Mouse (Mus musculus) Muller cell, postnatal 12 days (primary cell): ENCODE data around the gene Pde4d.

Experiments used
- DNase-seq: peaks from one replicate; pipeline ENCODE4 v3.0.0-alpha.2; 2015; ENCODE audit errors: inconsistent ontology term

The Pde4d gene

DNA sequence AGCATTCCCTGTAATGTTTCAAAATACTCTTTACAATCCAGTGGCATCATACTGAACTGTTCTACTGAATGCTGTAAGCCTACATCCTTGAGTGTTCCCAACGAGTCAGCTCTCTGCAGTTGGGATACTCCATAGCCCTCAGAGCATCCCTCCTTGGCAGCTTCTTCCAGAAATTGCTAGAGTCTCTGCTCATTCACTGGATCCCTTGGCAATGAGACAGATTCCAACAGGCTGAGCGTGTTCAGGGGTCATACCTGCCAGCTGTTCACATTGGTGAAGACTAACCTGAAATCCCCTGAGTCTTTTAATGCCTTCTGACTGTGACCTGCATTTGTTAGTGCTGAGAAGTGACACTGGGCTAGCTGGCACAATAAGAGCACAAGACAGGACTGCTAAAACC lies 1173.5 kb downstream of the Pde4d start:
- DNase-seq = no peak

DNA sequence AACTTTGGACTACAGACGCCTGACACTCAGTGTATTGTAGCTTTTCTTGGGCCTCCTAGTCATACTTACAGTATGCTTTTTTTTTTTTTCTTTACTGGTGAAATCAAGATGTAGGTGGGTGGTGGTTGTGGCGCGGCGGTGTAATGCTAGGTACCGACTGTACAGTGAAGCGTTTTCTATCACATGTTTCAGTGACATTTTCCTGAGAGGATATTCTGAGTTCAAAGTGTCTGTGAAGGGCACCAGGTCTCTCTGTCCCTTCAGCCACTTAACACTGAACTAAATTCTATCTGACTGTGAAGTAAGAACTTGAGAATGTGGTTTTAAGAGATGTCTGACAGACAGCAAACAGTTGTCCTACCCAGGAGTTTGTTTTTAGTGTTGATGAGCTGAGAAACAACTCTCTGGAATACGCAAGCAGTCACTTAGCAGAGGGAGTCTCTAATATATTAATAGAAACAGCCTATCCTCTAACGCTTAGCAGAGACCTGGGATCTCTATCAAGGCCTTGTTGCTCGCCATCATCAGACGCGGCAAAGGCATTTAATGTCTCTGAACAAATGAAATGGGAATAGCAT lies 1175.1 kb downstream of the Pde4d start:
- DNase-seq = no peak

DNA sequence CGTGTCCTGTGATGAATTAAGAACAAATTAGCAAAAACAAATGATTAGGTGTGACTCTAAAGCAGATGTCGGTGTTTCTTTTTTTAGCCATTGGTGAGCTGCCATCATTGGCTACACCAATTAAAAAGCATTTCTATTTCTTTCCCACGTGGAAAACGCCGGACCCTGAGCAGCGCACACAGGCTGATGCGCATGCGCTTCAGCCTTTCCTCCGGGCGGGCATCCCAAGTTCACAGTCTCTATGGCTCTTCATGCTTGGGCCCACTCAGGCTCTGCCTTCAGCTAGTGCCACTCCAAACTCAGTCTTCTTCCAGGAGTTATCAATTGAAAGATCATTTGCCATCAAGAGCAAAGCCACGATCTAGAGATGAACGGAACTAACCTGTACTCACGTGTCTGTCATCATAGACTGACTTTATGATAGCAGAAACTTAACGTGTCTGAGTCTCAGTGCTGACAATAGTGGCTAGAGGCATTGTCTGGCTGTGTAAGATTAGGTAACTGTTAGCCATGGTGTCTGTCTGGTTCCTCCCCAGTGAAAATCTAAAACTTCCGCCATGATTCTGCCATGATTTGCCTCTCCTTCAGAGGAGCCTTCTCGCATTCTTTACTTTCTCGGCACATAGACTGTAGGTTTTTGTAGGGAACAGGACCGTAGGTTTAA lies 1175.8 kb downstream of the Pde4d start:
- DNase-seq = no peak

DNA sequence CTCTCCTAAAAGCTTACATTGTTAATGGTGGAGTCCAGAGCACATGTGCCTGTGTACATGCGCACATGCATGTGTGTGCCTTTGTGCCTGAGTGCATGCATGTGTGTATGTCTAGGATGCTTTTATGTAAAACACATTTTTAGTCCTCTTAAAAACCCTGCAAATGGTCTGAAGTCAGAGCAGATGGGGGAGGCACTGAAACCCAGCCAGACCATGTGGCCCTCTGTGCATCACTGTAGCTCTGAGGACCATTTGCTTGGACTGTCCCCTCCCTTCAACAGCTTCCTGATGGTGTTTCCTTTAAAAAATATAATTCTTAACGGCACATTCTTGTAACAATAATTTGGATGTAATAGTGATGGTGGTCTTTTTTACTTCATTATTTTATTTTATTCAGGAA lies 1177.5 kb downstream of the Pde4d start:
- no peak for DNase-seq

DNA sequence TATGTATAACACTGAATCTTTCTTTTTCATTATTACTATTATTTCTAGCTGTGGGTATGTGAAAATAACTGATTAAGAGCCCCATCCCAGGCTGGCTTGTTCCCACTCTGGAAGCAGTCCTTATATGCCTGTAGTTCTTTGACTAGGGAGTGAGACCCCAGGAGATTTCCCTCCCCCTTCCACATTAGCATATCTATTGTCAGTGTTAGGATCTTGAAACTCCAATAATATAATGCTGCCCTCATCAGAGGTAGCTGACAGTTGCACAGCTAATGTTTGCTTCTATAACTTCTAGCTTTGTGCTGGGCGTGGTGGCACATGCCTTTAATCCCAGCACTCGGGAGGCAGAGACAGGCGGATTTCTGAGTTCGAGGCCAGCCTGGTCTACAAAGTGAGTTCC lies 1178.9 kb downstream of the Pde4d start:
- no peak for DNase-seq

DNA sequence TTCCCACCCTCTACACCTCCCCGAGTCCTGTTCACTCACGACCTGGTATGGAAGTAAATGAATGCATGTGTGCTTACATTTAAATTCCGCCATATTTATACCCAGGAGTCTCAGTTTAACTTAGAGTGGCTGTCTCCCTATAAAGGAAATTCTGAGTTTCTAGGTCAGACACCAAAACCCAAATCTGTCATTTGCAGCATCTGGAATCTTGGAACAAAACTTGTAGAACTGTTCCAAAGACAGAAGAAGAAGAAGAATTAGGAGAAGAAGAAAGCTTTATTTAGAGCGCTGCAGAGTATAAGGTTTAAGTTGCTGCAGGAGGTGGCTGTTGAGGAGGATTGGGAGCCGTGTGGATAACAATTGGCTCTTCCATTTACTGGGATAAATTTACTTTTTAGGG lies 1179.5 kb downstream of the Pde4d start:
- DNase-seq = no peak

DNA sequence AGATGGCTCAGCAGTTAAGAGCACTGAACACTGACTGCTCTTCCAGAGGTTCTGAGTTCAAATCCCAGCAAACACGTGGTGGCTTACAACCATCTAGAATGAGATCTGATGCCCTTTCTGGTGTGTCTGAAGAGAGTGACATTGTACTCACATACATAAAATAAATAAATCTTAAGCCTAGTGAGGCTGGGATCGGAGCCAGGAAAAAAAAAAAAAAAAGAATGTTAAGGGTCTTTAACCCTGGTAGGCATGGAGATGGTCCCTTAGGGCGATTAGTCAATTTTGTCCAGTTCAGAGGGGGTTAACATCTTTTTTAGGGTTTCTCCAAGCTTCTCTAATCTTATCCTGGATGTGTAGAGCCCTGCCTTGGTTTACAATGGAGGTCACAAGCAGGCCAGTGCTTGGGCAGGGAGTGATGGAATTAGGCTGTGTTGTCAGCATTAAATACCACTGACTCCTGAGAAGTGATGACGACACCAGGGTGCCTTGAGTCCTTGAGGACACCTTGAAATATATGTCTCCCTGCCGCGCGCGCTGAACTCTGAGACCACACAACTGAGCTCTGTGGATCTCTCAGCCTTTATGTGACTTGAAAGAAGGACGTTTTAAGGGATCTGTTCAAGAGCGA lies 1181.8 kb downstream of the Pde4d start:
- no peak for DNase-seq

DNA sequence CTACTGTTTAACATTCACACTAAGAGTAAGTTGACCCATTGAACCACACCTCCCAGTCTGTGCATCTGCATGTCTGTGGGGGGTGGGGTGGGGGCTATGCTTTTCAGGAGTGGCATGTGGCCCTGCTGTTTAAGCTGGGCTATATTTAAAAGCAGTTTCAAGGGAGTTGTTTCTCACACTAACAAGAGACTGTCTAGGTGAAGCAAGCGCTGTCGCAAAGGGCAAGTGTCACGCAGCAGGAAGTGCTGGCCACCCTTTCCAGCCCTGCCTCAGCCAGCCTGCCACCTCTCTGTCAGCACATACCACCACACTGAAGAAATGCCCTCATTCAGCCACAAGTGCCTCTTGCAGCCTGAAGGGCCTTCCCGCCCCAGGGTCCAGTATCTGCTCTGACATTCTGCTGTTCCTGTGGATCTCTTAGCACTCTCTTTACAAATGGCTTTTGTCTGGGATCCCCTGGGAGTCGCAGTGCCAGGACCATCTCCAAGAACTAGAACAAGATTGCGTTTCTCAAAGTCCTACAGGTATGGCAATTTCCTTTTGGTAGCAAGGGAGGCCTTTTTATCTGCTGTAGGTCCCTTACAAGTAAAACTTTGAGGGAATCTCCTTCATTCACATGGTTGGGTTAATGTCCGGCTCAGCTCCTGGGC lies 1182.8 kb downstream of the Pde4d start:
- peak; percentile 40 for DNase-seq

DNA sequence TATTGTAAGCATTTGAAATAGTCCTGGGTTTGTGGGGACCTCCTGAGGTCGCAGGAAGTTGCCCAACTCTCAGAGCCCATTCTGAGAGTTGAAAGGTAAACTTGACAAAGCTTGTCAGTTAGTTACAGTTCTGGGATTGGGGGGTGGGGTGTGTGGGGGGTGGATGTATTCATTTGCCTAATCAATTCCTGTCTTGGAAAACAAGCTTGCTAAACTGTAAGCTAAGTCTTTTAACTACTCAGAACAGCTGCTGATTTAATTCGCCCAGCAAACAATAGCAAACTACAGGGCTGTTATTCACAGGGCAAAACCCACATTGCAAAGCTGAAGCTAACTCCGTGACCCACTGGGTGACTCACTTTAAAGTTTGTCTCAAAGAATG lies 1183.3 kb downstream of the Pde4d start:
- DNase-seq = peak; percentile 35

DNA sequence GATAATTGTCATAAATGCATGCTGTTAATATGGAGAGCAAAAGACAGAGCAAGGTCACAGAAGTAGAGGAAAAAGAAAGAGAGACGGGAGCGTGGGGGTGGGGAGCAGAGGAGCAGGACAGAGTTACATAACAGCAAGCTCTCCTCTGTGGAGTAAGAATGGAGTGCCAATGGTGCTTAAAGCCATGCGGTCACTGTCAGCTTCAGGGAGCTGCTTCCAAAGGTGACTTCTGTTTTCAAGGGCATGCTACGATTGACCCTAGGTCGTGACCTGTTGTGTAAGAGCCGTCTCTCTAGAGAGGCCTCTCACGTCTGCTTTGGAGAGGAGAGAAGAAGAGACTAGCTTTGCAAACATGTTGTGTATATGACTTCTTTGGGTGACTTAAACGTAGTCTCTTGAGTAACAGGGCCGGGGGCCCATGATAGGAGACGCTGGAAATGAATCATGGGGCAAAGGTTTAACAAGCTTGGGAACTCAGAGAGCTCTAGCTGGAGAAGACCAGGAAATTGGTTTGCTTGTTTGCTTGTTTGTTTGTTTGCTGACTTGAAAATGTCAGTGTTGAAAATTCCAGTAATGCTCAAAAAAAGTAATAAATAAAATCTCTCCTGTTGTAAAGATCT lies 1186.3 kb downstream of the Pde4d start:
- no peak for DNase-seq

DNA sequence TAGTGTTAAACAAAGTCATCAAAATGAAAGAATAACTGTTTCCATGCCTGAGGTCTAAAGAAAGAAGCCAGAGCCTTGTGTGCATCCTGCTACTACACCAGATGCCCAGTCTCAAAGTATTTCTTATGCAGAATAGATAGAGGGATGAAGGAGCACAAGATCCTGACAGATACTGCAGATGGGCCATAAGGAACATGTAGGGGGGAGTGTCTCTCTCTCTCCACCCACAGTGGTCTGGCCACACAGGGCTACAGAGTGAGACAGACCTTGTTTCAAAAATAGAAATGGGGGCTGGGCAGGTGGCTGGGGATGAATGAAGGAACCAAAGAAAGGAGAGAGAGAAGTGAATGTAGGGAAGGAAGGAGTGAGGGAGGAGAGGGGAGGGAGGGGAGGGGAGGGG lies 1188.5 kb downstream of the Pde4d start:
- no peak for DNase-seq

DNA sequence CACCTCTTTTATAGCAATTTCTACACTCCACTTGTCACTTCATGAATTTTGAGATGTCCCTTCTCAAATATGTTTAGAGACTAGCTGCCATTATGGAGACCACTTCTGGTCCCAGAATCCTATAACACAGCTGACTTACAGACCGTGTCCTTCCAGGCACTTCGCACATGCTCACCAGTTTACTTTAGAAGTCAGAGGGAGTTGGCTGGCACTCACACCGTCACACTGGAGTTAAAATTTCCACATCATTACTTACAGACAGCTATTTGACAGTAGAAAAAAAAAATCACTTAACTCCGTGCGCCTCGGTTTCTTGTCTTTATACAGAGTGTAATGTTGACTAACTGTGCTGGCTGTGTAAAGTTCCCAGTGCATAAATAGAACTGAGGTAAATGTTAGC lies 1189.5 kb downstream of the Pde4d start:
- DNase-seq = no peak

DNA sequence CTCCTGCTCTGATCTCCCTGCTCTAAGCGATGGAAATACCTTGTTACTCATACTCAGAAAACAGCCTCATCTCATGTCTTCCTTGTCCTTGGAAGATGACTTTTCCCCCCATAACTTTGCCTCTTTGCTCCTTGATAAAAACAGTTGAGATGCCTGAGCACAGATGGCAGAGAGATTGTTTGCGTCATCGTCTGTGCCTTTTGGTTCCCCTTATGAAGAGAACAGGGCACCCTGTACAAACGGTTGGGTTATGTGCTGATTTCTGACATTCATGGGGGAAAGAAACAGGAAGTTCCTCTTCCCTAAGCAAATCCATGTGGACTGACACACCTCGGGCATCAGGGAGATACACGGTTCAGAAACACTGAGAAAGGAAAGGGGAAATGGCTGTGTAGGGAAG lies 1191.8 kb downstream of the Pde4d start:
- no peak for DNase-seq

DNA sequence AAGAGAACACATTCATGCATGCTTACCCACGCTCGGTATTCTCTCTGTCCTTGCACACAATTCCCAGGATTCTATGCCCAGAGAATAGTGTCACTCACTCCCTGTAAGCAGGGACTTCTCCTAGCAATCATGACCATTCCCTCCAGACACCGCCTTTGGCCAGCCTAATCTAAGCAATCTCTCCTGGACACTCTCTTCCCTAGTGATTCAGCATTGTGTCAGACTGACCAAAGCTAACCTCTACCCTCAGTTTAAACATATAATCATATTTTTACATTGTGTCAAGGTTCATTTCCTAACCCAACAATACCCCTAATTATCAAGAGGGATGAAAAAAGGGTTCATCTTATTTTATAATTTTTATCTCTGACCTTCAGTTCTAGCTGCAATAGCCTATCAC lies 1193.7 kb downstream of the Pde4d start:
- DNase-seq = no peak

DNA sequence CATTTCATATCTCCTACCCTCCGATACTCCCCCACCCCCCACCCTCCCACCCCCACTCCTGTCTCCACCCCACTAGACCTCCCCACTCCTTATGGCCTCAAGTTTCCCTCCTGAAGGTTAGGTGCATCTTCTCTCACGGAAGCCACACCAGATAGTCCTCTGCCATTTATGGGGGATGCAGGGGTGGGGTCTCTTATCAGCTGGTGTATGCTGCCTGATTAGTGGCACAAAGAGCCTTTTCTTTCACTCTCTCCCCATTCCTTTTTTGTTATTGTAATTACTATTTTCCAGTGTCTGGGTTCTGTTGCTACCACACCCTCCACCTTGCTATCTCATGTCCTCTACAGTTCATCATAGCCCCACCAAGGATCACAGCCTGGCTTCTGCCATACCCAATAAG lies 1194.3 kb downstream of the Pde4d start:
- DNase-seq = no peak

DNA sequence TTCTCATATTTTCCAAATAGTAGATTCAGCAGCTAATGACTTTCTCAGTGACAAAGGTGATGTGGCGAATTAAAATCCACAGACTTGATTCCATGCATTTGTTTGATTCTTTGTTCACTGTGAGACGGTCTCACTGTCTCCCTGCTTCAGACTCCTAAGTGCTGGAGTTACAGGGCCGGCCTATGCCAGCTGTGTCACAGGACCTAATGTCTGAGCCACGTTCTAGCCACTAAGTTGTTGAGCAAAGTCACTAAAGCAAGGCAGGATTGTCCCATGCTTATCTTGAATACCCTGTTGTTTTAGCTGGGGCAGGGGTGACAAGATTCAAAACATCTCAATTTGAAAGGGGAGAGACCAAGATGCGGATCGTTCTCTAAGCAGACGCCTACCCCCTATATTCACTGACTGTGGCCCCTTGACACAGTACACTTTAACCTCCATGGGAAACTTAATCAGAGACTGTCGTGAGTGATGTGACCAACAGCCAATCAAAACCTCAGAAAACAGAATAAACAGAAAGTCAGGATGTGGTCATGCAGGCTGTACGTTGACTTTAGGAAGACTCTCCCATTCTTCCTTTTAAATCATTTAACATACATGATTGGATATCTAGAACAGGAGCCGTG lies 1195.6 kb downstream of the Pde4d start:
- peak; percentile 37 for DNase-seq

DNA sequence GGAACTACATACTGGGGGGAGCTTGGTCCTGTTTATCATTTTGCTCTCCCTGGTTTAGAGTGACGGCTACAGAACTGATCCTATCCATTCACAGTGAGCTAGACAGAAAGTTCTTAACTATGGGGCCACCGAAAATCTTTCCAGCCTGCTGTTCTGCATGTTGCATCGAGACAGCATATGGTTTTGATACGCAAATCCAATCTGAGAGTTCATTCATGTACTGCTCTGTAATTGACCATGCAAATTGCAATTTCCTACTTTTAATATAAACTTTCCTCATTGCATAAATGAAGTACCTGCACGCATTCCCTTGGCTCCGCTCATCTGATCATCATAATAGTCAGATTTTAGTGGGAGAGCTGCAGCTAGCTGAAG lies 1196.1 kb downstream of the Pde4d start:
- DNase-seq = no peak

DNA sequence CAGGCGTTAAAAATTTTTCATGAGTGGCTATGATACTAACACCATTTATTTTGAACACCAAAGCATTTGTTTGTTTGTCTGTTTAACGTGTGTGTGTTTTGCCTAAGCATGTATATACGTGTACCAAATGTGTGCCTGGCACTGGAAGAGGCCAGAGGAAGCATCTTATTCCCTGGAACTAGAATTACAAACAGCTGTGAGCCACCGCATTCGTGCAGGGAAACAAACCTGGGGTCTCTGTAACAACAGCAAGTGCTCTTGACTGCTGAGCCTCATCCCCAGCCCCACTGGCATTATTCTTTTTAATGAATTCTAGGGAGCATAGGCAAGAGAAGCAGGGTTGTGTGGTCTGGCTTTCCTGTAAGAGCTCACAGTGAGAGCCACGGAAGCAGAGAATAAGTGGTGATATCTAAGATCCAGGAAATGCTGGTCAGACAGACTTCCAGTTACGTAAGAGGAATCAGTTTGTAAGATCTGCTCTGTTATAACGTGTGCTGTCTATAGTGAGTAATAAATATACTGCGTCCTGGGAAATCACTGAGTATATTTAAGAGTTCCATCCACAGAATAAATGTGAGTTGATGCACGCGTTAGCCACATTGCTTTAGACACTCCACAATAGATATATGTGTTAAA lies 1197.0 kb downstream of the Pde4d start:
- no peak for DNase-seq

DNA sequence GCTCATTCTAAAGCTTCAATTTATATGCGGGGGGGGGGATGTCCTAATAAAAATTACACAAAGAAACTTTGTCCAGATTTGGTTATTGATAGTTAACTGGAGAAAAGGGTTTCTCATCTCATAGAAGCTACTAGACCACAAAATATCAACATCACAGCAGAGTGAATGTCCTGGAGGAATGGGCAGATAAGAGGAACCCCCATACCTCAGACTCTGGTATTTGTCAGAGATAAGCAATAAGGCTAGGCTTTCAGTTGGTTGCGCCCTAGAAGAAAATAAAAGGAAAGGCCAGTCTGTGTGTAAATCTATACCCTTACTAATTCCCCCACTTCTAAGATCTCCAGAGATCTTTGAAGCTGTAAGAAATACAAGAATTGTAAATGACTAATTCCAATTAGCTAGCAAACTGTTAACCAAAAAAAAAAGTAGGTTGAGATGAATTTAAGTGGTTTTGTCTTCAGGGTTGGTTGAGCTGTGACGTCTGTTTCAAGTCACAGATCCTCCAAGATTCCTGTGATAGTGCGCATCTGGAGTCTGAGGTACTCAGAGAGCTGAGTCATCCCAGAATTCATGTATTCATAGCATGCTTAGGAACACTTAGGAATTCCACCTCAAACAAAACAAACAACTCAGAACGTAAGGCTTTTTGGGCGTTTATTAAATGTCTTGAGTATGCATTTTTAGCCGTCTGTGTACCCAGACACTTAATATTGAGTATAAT lies 1197.9 kb downstream of the Pde4d start:
- DNase-seq = no peak

DNA sequence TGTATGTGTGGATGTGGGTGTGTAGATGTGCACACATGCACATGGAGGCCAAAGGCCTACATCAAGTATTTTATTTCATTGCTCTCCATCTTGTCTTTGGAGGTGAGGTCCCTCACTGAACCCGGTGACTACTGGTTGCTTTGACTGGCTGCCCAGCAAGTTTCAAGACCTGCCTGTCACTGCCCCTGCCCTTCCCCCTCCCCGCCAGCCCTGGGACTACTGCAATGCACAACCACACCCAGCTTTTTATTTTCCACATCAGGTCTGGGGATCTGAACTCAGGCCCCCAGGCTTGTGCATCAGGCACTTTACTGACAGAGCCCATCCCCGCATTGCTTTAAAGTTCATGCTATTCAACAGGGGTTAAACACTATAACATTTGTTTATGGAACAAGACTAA lies 1198.6 kb downstream of the Pde4d start:
- DNase-seq = no peak
